Mouse (Mus musculus) neural tube, embryonic 12.5 days (tissue): ENCODE data around the gene Exo5. TPM values are rescaled to one million over a fixed set of nuclear protein-coding genes. Genes with fewer than 3 reads are reported as not detected.

Experiments used
- ATAC-seq: fragments of 200-750 bp; cut with Nextera tagmentation; 2 replicates; pipeline ENCODE4 v1.8.0; 2017; ENCODE audit warnings: low read depth, mild to moderate bottlenecking, moderate TSS enrichment, moderate library complexity; ENCODE audit not compliant: low FRiP score
- H3K27ac ChIP-seq: fragments of 300-500 bp; sonication (generic); 2 replicates; pipeline ENCODE4 v1.5.1; 2016
- H3K27me3 ChIP-seq: fragments of 300-500 bp; sonication (generic); replicated peaks from 2 replicates; pipeline ENCODE4 v1.6.1; 2016; ENCODE audit warnings: mild to moderate bottlenecking
- H3K36me3 ChIP-seq: fragments of 300-500 bp; sonication (generic); 2 replicates; pipeline ENCODE4 v1.6.1; 2016; ENCODE audit warnings: mild to moderate bottlenecking
- H3K4me1 ChIP-seq: fragments of 300-500 bp; sonication (generic); 2 replicates; pipeline ENCODE4 v1.6.1; 2016
- H3K4me2 ChIP-seq: fragments of 300-500 bp; sonication (generic); replicated peaks from 2 replicates; pipeline ENCODE4 v1.6.1; 2016; ENCODE audit warnings: mild to moderate bottlenecking
- H3K4me3 ChIP-seq: fragments of 300-500 bp; sonication (generic); 2 replicates; pipeline ENCODE4 v1.5.1; 2016
- H3K9ac ChIP-seq: fragments of 300-500 bp; sonication (generic); 2 replicates; pipeline ENCODE4 v1.6.1; 2016; ENCODE audit warnings: mild to moderate bottlenecking
- H3K9me3 ChIP-seq: fragments of 300-500 bp; sonication (generic); 2 replicates; pipeline ENCODE4 v1.6.1; 2016; ENCODE audit warnings: mild to moderate bottlenecking
- WGBS: fragments of 180-500 bp; shearing (Covaris S2); methylation state at CpG from one replicate; pipeline ENCODE4 v1.1.7; 2016; 5-methylcytosine and 5-hydroxymethylcytosine counted together
- microRNA-seq: library from miRNA; unstranded; fragments of <30 nt; microRNA quantifications from one replicate; pipeline ENCODE4, GENCODE M21; 2017
- polyA plus RNA-seq: library from polyadenylated mRNA; unstranded; fragments of >200 nt; fragmentation: Nextera tagmentation; extraction: Ambion mirVana; gene quantifications from 2 replicates; pipeline ENCODE4 v1.2.1, GENCODE M21; 2016

The Exo5 gene
- polyA plus RNA-seq, 1 experiment from 2014 or later = 36.1 TPM

GRCm38 (mm10) chr4:120885208-120886120, 39.4 kb downstream of the Exo5 start:
- Histone ChIP-seq H3K9me3 (no peaks in the 10 kb centered on the region), H3K9ac (no peak overlapping the region), H3K4me1 (peaks cover 29% of the 10 kb centered on the region), H3K27me3 (0 out of 2 replicates have a peak, but pooled peaks cover 4% of the 10 kb centered on the region), H3K27ac (no peak overlapping the region), H3K4me3 (no peak overlapping the region), H3K4me2 (no peak overlapping the region), H3K36me3 (no peaks in the 10 kb centered on the region)
- no peak for ATAC-seq
- 42% methylated on average over 13 of the region's 13 CpGs for WGBS

- Histone ChIP-seq H3K27ac (no peak overlapping the region), H3K27me3 (0 out of 2 replicates have a peak, but pooled peaks cover 4% of the 10 kb centered on the region), H3K9ac (no peak overlapping the region), H3K4me1 (peaks cover 29% of the 10 kb centered on the region), H3K9me3 (no peaks in the 10 kb centered on the region), H3K36me3 (no peaks in the 10 kb centered on the region), H3K4me3 (no peak overlapping the region), H3K4me2 (peak overlapping the region; percentile 27; the same call in 1 of the 2 replicates)
- 33% methylated on average over 5 of the region's 5 CpGs for WGBS
- ATAC-seq = peak; percentile 86
Observed at GRCm38 (mm10) chr4:120882002-120882625, 42.7 kb downstream of the Exo5 start.

- ATAC-seq = no peak
- H3K27me3 ChIP-seq = no peaks in the 10 kb centered on the region
- H3K4me3 ChIP-seq = no peak overlapping the region
- 69% methylated on average over 6 of the region's 6 CpGs for WGBS
- no peak overlapping the region for H3K4me2 ChIP-seq
- no peaks in the 10 kb centered on the region for H3K36me3 ChIP-seq
- no peak overlapping the region for H3K9ac ChIP-seq
- H3K27ac ChIP-seq = no peak overlapping the region
- peaks cover 29% of the 10 kb centered on the region for H3K4me1 ChIP-seq
- no peaks in the 10 kb centered on the region for H3K9me3 ChIP-seq
Observed at GRCm38 (mm10) chr4:120880731-120881432, 43.9 kb downstream of the Exo5 start.

- no peaks in the 10 kb centered on the region for H3K9me3 ChIP-seq
- no peak overlapping the region for H3K4me2 ChIP-seq
- no peak overlapping the region for H3K27ac ChIP-seq
- WGBS = 28% methylated on average over 4 of the region's 4 CpGs
- H3K36me3 ChIP-seq = no peaks in the 10 kb centered on the region
- no peak for ATAC-seq
- H3K9ac ChIP-seq = no peak overlapping the region
- no peak overlapping the region for H3K4me3 ChIP-seq
- peaks cover 22% of the 10 kb centered on the region for H3K4me1 ChIP-seq
- H3K27me3 ChIP-seq = no peaks in the 10 kb centered on the region
Observed at GRCm38 (mm10) chr4:120879386-120879785, 45.4 kb downstream of the Exo5 start.

- no peak for ATAC-seq
- Histone ChIP-seq H3K27ac (no peak overlapping the region), H3K27me3 (no peaks in the 10 kb centered on the region), H3K9ac (no peak overlapping the region), H3K4me1 (peaks cover 22% of the 10 kb centered on the region), H3K9me3 (no peaks in the 10 kb centered on the region), H3K4me2 (no peak overlapping the region), H3K4me3 (no peak overlapping the region), H3K36me3 (no peaks in the 10 kb centered on the region)
- WGBS = 85% methylated on average over 3 of the region's 3 CpGs
Observed at GRCm38 (mm10) chr4:120878728-120879127, 46.1 kb downstream of the Exo5 start.

- Histone ChIP-seq H3K9ac (no peak overlapping the region), H3K9me3 (no peaks in the 10 kb centered on the region), H3K27me3 (no peaks in the 10 kb centered on the region), H3K36me3 (no peaks in the 10 kb centered on the region), H3K4me1 (peaks cover 4% of the 10 kb centered on the region; the same call in 1 of the 2 replicates), H3K4me2 (no peak overlapping the region), H3K4me3 (no peak overlapping the region), H3K27ac (no peak overlapping the region)
- no peak for ATAC-seq
- 50% methylated on average over 3 of the region's 3 CpGs for WGBS
Observed at GRCm38 (mm10) chr4:120875961-120876360, 48.9 kb downstream of the Exo5 start.

Small RNAs within 50 kb of the gene (microRNA-seq; reads per million reads assigned to microRNA genes)
- gene Mir7015 = not detected

Other genes with a start within 250 kb of the Exo5 start
- 4.2 and 5.0 TPM in 2 replicates for gene Kcnq4, start 176.4 kb downstream of the Exo5 start, polyA plus RNA-seq
- gene Nfyc, start 93.4 kb downstream of the Exo5 start, polyA plus RNA-seq = 103 and 104 TPM in 2 replicates
- gene Rims3, start 70.2 kb downstream of the Exo5 start, polyA plus RNA-seq = 10.0 and 12.9 TPM in 2 replicates
- gene Zfp69, start 26.7 kb upstream of the Exo5 start, polyA plus RNA-seq = 10.8 and 11.7 TPM in 2 replicates
- 39.0 and 44.5 TPM in 2 replicates for gene Smap2, start 92.2 kb upstream of the Exo5 start, polyA plus RNA-seq
- 18.0 and 22.9 TPM in 2 replicates for gene Col9a2, start 114.4 kb upstream of the Exo5 start, polyA plus RNA-seq
- 30.0 and 34.7 TPM in 2 replicates for gene Zmpste24, start 173.2 kb upstream of the Exo5 start, polyA plus RNA-seq
- not detected in 2 replicates for gene Tmco2, start 184.2 kb upstream of the Exo5 start, polyA plus RNA-seq